Mouse (Mus musculus) E14TG2a.4 (cell line): ENCODE measurements around the gene Pld5.

Experiments used
- CTCF ChIP-seq: conservative IDR thresholded peaks from 2 replicates; pipeline ENCODE4 v1.5.1; 2014; ENCODE audit warnings: low read length
- NANOG ChIP-seq: IDR thresholded peaks from 2 replicates; pipeline ENCODE4 v1.6.1; 2014; ENCODE audit warnings: borderline replicate concordance, low read length, mixed read lengths
- POU5F1 ChIP-seq: IDR thresholded peaks from 2 replicates; pipeline ENCODE4 v1.6.1; 2014; ENCODE audit warnings: low read length, borderline replicate concordance

GRCm38 (mm10) chr1:176076799-176077198, 198.3 kb downstream of the Pld5 start:
- TF ChIP-seq CTCF (no peak), NANOG (no peak), POU5F1 (no peak)
